Mouse (Mus musculus): Measurements from ENCODE around the gene BC029722.

DNA sequence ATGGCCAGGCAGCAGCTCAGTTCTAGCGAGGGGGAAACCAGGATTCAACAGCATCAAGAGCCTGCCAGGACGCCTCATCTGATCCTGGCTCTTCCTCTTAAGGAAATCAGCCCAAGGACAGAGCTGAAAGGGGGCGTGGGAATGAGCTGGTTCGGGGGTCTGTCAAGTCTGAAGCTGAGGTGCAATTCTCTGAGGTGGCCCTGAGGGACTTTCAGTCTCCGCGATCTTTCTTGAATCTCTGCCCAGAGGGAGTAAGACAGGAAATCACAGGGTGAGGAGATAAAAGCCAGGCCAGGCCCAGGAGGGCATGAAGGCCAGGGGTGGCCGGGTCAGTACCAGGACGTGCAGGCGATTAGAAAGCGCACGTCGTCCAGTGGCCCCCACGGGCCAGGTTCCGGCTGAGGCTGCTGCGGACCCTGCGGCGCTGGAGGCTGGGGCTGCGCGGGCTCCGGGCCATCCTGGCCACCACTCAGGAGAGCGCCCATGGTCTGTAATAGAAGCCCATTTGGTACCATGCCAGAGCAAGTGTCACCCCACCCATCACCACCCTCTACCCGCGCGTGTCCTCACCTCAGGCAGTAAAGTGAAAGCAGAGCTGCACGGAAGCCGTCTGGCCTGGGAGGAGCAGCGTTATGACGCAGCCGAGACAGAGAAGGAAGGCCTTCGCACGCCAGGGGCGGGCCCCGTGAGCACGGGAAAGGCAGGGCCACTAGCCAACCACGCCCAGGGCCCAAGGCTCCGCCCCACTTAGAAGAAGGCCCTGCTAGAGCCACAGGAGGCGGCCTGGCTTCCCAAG, 432 bp downstream of the BC029722 start:
- TF ChIP-seq POLR2A (IDR thresholded peaks at IDR 0.05; ENCODE audit: insufficient read length, low read depth): peak; percentile 93
- TF ChIP-seq MAX (IDR thresholded peaks at IDR 0.05; ENCODE audit: low read depth): no peak
- no peak for TF ChIP-seq E2F4 (IDR thresholded peaks at IDR 0.05; ENCODE audit: insufficient read depth)
- TF ChIP-seq REST (IDR thresholded peaks at IDR 0.05; ENCODE audit: insufficient read depth, insufficient read length): no peak
